In genomic region chr2:32665345-32665744, GRCm38 (mm10) we compare ENCODE assay signal across 2 mouse cellular contexts.
TF ChIP-seq lines count a peak whose summit lies in the region.

No protein-coding gene starts in this region.

TF ChIP-seq in CH12.LX, 34 proteins besides CTCF, POLR2A, EP300 and RAD21:
- TF ChIP-seq ZNF384 (IDR thresholded peaks at IDR 0.05; ENCODE audit: low read depth, low read length) = no peak
- TF ChIP-seq UBTF (IDR thresholded peaks at IDR 0.05; ENCODE audit: low read depth, low read length) = 0 out of 2 replicates have a peak, but pooled peaks have one; percentile 48
- 0 out of 2 replicates have a peak, but pooled peaks have one; percentile 35 for TF ChIP-seq TBP (conservative IDR thresholded peaks at IDR 0.05; ENCODE audit: low read depth, low read length)
- peak; percentile 70 for TF ChIP-seq ETS1 (conservative IDR thresholded peaks at IDR 0.05; ENCODE audit: low read depth, low read length)
- peak; percentile 37; the same call in 1 of the 2 replicates for TF ChIP-seq TCF12 (IDR thresholded peaks at IDR 0.05; ENCODE audit: low read depth, low read length)
- TF ChIP-seq GABPA (IDR thresholded peaks at IDR 0.05; ENCODE audit: insufficient replicate concordance, low read depth, low read length) = no peak
- no peak for TF ChIP-seq MEF2A (IDR thresholded peaks at IDR 0.05; ENCODE audit: borderline replicate concordance, low read depth, low read length)
- no peak for TF ChIP-seq SMC3 (IDR thresholded peaks at IDR 0.05; ENCODE audit: low read depth, low read length)
- TF ChIP-seq IRF4 (IDR thresholded peaks at IDR 0.05; ENCODE audit: low read depth, low read length) = peak; percentile 47; the same call in 1 of the 2 replicates
- TF ChIP-seq MAFK (IDR thresholded peaks at IDR 0.05; ENCODE audit: insufficient replicate concordance, low read length) = no peak
- TF ChIP-seq RCOR1 (conservative IDR thresholded peaks at IDR 0.05; ENCODE audit: low read depth, low read length) = no peak
- TF ChIP-seq BHLHE40 (IDR thresholded peaks at IDR 0.05; ENCODE audit: low read depth, low read length) = peak; percentile 58

TF ChIP-seq in ES-E14, 5 proteins besides CTCF, POLR2A, EP300 and RAD21:
- no peak for TF ChIP-seq HCFC1 (IDR thresholded peaks at IDR 0.05; ENCODE audit: borderline replicate concordance, insufficient read depth, low read length)
- no peak for TF ChIP-seq MAFK (IDR thresholded peaks at IDR 0.05; ENCODE audit: insufficient read depth, low read depth, low read length)
- TF ChIP-seq ZC3H11A (IDR thresholded peaks at IDR 0.05; ENCODE audit: borderline replicate concordance, low read depth, low read length) = no peak
- TF ChIP-seq CHD2 (IDR thresholded peaks at IDR 0.05; ENCODE audit: low read depth, low read length) = no peak
- TF ChIP-seq ZNF384 (IDR thresholded peaks at IDR 0.05; ENCODE audit: low read depth, low read length) = no peak
